Mouse (Mus musculus): ENCODE data around the gene Slc29a3. TPM values are rescaled to one million over a fixed set of nuclear protein-coding genes. Genes with fewer than 3 reads are reported as not detected.

Gene Slc29a3
- 10.9 and 12.2 TPM in 2 replicates for polyA plus RNA-seq (2015; fragmentation: Nextera tagmentation; extraction: Ambion mirVana)

GRCm38 (mm10) chr10:60752040-60753020 is at the start of gene Slc29a3:
Gene Slc29a3, minus strand, starts transcription at chr10:60752794.
- 5% methylated on average over 41 of the region's 41 CpGs for WGBS
- Histone ChIP-seq H3K27ac (replicated peaks) (peak within 1 kb of the TSS; percentile 71), H3K4me3 (peak within 1 kb of the TSS; percentile 58), H3K4me2 (peak within 1 kb of the TSS; percentile 83), H3K9me3 (no peaks in the 10 kb centered on the region), H3K36me3 (no peaks in the 10 kb centered on the region), H3K9ac (peak within 1 kb of the TSS; percentile 66), H3K27me3 (no peaks in the 10 kb centered on the region), H3K4me1 (replicated peaks) (peaks cover 34% of the 10 kb centered on the region)
- peak; percentile 92 for ATAC-seq (ENCODE audit: low FRiP score, low read depth)

GRCm38 (mm10) chr10:60801898-60802412 is 49.4 kb upstream of the Slc29a3 start:
- Histone ChIP-seq H3K9ac (no peak overlapping the region), H3K4me2 (no peak overlapping the region), H3K9me3 (no peaks in the 10 kb centered on the region), H3K4me1 (replicated peaks) (peaks cover 39% of the 10 kb centered on the region), H3K4me3 (no peak overlapping the region), H3K27ac (replicated peaks) (no peak overlapping the region), H3K27me3 (peaks cover 3% of the 10 kb centered on the region; the same call in 1 of the 2 replicates), H3K36me3 (no peaks in the 10 kb centered on the region)
- no peak for ATAC-seq (ENCODE audit: low FRiP score, low read depth)
- WGBS = 65% methylated on average over 12 of the region's 12 CpGs

- Histone ChIP-seq H3K9ac (no peak overlapping the region), H3K27me3 (peaks cover 3% of the 10 kb centered on the region; the same call in 1 of the 2 replicates), H3K36me3 (no peaks in the 10 kb centered on the region), H3K4me1 (replicated peaks) (peaks cover 39% of the 10 kb centered on the region), H3K9me3 (no peaks in the 10 kb centered on the region), H3K27ac (replicated peaks) (no peak overlapping the region), H3K4me3 (no peak overlapping the region), H3K4me2 (no peak overlapping the region)
- 38% methylated on average over 11 of the region's 11 CpGs for WGBS
- no peak for ATAC-seq (ENCODE audit: low FRiP score, low read depth)
Measured at GRCm38 (mm10) chr10:60801168-60801897, 48.7 kb upstream of the Slc29a3 start.

- 18% methylated on average over 19 of the region's 19 CpGs for WGBS
- ATAC-seq (ENCODE audit: low FRiP score, low read depth) = no peak
- peaks cover 39% of the 10 kb centered on the region for H3K4me1 ChIP-seq (replicated peaks)
Measured at GRCm38 (mm10) chr10:60800295-60801167, 47.9 kb upstream of the Slc29a3 start.

GRCm38 (mm10) chr10:60797682-60798422 is 45.3 kb upstream of the Slc29a3 start:
- Histone ChIP-seq H3K4me3 (no peak overlapping the region), H3K4me1 (replicated peaks) (peaks cover 30% of the 10 kb centered on the region), H3K9ac (no peak overlapping the region), H3K27ac (replicated peaks) (no peak overlapping the region), H3K36me3 (no peaks in the 10 kb centered on the region), H3K4me2 (no peak overlapping the region), H3K9me3 (no peaks in the 10 kb centered on the region), H3K27me3 (peaks cover 3% of the 10 kb centered on the region; the same call in 1 of the 2 replicates)
- WGBS = 84% methylated on average over 14 of the region's 14 CpGs
- no peak for ATAC-seq (ENCODE audit: low FRiP score, low read depth)

More at GRCm38 (mm10) chr10:60800295-60801167, 47.9 kb upstream of the Slc29a3 start:
- H3K9ac ChIP-seq = no peak overlapping the region
- no peak overlapping the region for H3K4me3 ChIP-seq
- H3K36me3 ChIP-seq = no peaks in the 10 kb centered on the region
- H3K27ac ChIP-seq (replicated peaks) = no peak overlapping the region
- no peak overlapping the region for H3K4me2 ChIP-seq
- peaks cover 3% of the 10 kb centered on the region; the same call in 1 of the 2 replicates for H3K27me3 ChIP-seq
- no peaks in the 10 kb centered on the region for H3K9me3 ChIP-seq

- H3K9ac ChIP-seq = no peak overlapping the region
- no peak overlapping the region for H3K4me2 ChIP-seq
- peaks cover 3% of the 10 kb centered on the region; the same call in 1 of the 2 replicates for H3K27me3 ChIP-seq
- no peak overlapping the region for H3K27ac ChIP-seq (replicated peaks)
- H3K4me1 ChIP-seq (replicated peaks) = peaks cover 27% of the 10 kb centered on the region
- 89% methylated on average over 7 of the region's 7 CpGs for WGBS
- ATAC-seq (ENCODE audit: low FRiP score, low read depth) = no peak
- no peaks in the 10 kb centered on the region for H3K9me3 ChIP-seq
- no peaks in the 10 kb centered on the region for H3K36me3 ChIP-seq
- H3K4me3 ChIP-seq = no peak overlapping the region
Measured at GRCm38 (mm10) chr10:60796474-60796873, 43.9 kb upstream of the Slc29a3 start.

- H3K4me2 ChIP-seq = no peak overlapping the region
- peaks cover 24% of the 10 kb centered on the region for H3K4me1 ChIP-seq (replicated peaks)
- ATAC-seq (ENCODE audit: low FRiP score, low read depth) = no peak
- no peaks in the 10 kb centered on the region for H3K9me3 ChIP-seq
- no peak overlapping the region for H3K9ac ChIP-seq
- WGBS = 72% methylated on average over 5 of the region's 5 CpGs
- peaks cover 3% of the 10 kb centered on the region; the same call in 1 of the 2 replicates for H3K27me3 ChIP-seq
- no peak overlapping the region for H3K27ac ChIP-seq (replicated peaks)
- no peak overlapping the region for H3K4me3 ChIP-seq
- no peaks in the 10 kb centered on the region for H3K36me3 ChIP-seq
Measured at GRCm38 (mm10) chr10:60796028-60796427, 43.4 kb upstream of the Slc29a3 start.

GRCm38 (mm10) chr10:60794792-60795191 is 42.2 kb upstream of the Slc29a3 start:
- ATAC-seq (ENCODE audit: low FRiP score, low read depth) = no peak
- Histone ChIP-seq H3K27ac (replicated peaks) (no peak overlapping the region), H3K9me3 (no peaks in the 10 kb centered on the region), H3K4me1 (replicated peaks) (peaks cover 11% of the 10 kb centered on the region; the same call in 1 of the 2 replicates), H3K4me2 (no peak overlapping the region), H3K4me3 (no peak overlapping the region), H3K27me3 (peaks cover 3% of the 10 kb centered on the region; the same call in 1 of the 2 replicates), H3K9ac (no peak overlapping the region), H3K36me3 (no peaks in the 10 kb centered on the region)
- WGBS = 58% methylated on average over 8 of the region's 8 CpGs

GRCm38 (mm10) chr10:60794374-60794773 is 41.8 kb upstream of the Slc29a3 start:
- 40% methylated on average over 11 of the region's 11 CpGs for WGBS
- Histone ChIP-seq H3K4me1 (replicated peaks) (peaks cover 9% of the 10 kb centered on the region; the same call in 1 of the 2 replicates), H3K9me3 (no peaks in the 10 kb centered on the region), H3K4me3 (no peak overlapping the region), H3K4me2 (no peak overlapping the region), H3K27me3 (peaks cover 3% of the 10 kb centered on the region; the same call in 1 of the 2 replicates), H3K27ac (replicated peaks) (no peak overlapping the region), H3K36me3 (no peaks in the 10 kb centered on the region), H3K9ac (no peak overlapping the region)
- ATAC-seq (ENCODE audit: low FRiP score, low read depth) = peak; percentile 28; the same call in 1 of the 2 replicates

- Histone ChIP-seq H3K4me1 (replicated peaks) (peaks cover 8% of the 10 kb centered on the region; the same call in 1 of the 2 replicates), H3K27me3 (no peaks in the 10 kb centered on the region), H3K4me3 (no peak overlapping the region), H3K9ac (no peak overlapping the region), H3K9me3 (no peaks in the 10 kb centered on the region), H3K4me2 (no peak overlapping the region), H3K27ac (replicated peaks) (no peak overlapping the region), H3K36me3 (no peaks in the 10 kb centered on the region)
- ATAC-seq (ENCODE audit: low FRiP score, low read depth) = no peak
- 14% methylated on average over 11 of the region's 11 CpGs for WGBS
Measured at GRCm38 (mm10) chr10:60792841-60793240, 40.2 kb upstream of the Slc29a3 start.

All from hindbrain, embryonic 15.5 days (tissue).